Mouse (Mus musculus) left cerebral cortex, adult 2 months (tissue): ENCODE measurements around the gene Pde8a. TPM values are rescaled to one million over a fixed set of nuclear protein-coding genes. Genes with fewer than 3 reads are reported as not detected.

Source experiments
- DNase-seq, 2 experiments: peaks; one replicate each; pipeline ENCODE4 v3.0.0; 2021 to 2022; ENCODE audit warnings: low spot score in 2 of 2, mixed read lengths in 1 of 2; ENCODE audit errors: extremely low spot score in 1 of 2
- H3K27ac ChIP-seq: fragments of 200-600 bp; 2 replicates; pipeline ENCODE4 v1.8.1; 2022
- H3K4me3 ChIP-seq: fragments of 200-600 bp; 2 replicates; pipeline ENCODE4 v1.8.1; 2022
- CTCF ChIP-seq: fragments of 200-600 bp; IDR thresholded peaks from 2 replicates; pipeline ENCODE4 v1.8.1; 2022; ENCODE audit warnings: antibody characterized with exemption, mild to moderate bottlenecking, moderate library complexity
- intact Hi-C: fragments of 180-260 bp; cut with DNase I; formaldehyde crosslinking; loops from one replicate; pipeline ENCODE4 v1.15.1; 2025
- total RNA-seq, 2 experiments: library from RNA; stranded (reverse); gene quantifications; 2 replicates each; pipeline ENCODE4 v1.2.3; 2021

The Pde8a gene
- total RNA-seq, 2 experiments from 2014 or later, result 6.1 to 6.2 TPM

DNA sequence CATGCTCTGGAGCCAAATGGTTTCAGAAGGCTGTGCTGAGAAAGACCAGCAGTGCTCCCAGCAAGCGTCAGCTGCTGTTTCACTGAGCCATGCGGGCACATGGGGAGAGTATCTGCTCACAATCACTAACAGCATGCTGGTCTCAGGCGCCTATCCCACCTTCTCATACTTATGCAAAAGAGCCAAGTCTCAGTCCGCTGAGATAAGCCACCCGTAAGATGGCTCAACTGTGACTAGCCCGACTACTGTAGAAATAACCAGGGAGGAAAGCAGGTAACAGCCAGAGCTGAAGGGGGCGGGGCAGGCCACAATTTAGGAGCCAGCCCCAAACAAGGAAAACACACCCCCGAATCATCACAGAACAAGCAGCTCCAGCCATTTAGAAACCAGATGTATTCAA lies 129.9 kb downstream of the Pde8a start:
- Histone ChIP-seq H3K27ac (no peak overlapping the region), H3K4me3 (peak overlapping the region; percentile 73)
- no peak for TF ChIP-seq CTCF
- DNase-seq, result no peak
- intact Hi-C loops, result loop anchor here (2.0 to 10.0 kb wide), 5 partner anchors 135 to 459 kb away; partner anchors contain the start of gene Whamm

DNA sequence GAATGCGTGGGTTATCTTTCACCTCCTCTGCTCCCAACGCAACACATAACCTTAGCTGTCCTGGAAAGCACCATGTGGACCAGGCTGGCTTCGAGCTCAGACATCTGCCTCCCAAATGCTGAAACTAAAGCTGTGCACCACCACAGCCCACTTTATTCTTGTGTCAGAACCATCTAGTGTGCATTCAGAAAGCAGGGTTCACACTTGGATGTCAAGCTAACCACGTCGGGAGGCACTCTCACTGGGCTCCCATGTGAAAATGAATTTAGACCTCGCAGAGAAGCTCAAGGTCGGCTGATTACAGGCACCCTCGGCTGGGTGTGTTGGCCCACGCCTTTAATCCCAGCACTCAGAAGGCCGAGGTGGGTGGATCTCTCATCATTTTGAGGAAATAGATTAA lies 130.4 kb downstream of the Pde8a start:
- DNase-seq, result no peak
- peak overlapping the region; percentile 73 for H3K4me3 ChIP-seq
- H3K27ac ChIP-seq, result peak overlapping the region; percentile 47; the same call in 1 of the 2 replicates
- TF ChIP-seq CTCF, result no peak
- intact Hi-C loops, result loop anchor here (2.0 to 10.0 kb wide), 6 partner anchors 111 to 459 kb away; partner anchors contain the start of genes Cpeb1 and Whamm

DNA sequence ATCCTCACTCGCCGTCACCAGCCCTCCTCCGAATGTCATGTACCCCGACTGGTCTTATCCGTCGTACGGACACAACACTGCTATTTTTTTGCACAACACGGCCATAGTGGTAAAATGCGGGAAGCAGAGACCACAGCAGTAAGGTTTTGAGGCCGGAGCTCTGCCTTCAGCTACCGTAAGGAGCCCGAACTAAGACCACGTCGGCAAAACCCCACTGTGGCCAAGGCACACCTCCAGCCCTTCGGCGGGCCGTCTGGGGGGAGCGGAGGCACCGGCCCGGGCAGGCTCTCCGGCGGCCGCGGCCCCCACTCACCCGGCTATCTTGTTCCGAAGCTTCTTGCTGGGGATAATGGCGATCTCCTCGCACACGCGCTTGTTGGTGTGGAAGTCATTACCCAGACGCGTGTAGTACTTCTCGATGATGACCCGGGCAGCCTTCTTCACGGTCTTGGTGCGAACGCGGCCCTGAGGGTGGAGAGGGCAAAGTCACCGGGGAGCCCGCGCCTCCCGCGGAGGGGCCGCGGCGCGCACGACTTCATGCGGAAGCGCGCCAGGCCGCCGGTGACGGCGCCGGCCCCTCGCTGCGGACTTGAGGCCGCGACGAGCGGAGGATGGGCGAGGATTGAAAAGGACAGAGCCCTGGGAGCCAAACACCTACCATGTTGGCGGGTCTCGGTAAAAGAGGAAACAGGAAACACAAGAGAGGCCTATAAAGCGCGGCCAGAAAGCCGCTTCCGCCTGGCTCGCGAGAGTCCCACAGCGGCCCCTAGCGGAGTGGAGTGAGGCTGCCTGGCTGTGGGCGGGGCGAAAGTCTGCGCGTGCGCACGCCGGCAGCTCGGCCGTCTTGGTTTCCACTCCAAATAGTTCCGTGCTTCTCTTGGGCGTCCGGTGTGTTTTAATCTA lies 131.4 kb downstream of the Pde8a start, which contains the start of gene Rps17:
TSS of gene Rps17 (minus strand) at position 711 of the 903 bp plus-strand sequence.
- intact Hi-C loops, result loop anchor here (2.0 to 10.0 kb wide), 5 partner anchors 110 to 460 kb away; partner anchors contain the start of genes Cpeb1 and Whamm
- peak; percentile 97 to 99 for DNase-seq
- Histone ChIP-seq H3K27ac (peak within 1 kb of the TSS; percentile 87), H3K4me3 (peak within 1 kb of the TSS; percentile 73)
- TF ChIP-seq CTCF, result no peak; the same call in none of the 2 replicates

DNA sequence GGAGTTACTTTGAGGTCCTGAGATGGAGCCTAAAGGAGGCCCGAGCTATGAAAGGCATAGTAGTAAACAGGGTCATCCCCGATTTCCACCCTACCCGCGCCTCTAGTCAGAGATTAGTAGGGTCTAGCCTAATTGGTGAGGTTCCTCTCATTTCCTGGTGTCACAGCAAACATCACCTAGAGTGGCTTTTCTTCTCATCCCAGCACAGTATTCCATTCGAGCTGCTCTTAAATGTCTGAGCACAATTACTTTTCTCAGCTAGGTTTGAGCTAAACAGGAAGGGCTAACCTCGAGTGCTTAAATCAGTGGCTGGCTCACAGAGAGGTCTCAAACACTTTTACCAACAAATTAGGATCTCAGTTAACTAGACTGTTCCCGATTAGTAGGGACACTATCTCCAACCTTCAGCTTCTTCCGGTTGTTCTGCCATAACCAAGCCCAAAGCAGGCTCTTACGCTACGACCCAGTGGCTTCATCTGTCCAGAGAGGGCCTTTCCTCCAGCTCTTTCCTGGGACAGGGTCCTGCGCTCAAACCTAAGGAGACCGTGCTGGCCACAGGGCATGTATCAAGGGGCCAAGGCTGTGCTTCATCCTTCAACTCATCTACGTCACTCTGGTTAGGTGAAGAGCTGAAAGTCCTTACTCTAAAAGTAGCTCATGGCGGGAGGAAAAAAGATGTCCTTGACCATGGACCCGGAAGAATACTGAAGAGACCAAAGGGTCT lies 132.2 kb downstream of the Pde8a start:
- intact Hi-C loops, result loop anchor here (2.0 to 10.0 kb wide), 3 partner anchors 109 to 461 kb away; partner anchors contain the start of gene Cpeb1
- TF ChIP-seq CTCF, result no peak
- DNase-seq, result no peak
- Histone ChIP-seq H3K4me3 (peak overlapping the region; percentile 73), H3K27ac (peak overlapping the region; percentile 81)

DNA sequence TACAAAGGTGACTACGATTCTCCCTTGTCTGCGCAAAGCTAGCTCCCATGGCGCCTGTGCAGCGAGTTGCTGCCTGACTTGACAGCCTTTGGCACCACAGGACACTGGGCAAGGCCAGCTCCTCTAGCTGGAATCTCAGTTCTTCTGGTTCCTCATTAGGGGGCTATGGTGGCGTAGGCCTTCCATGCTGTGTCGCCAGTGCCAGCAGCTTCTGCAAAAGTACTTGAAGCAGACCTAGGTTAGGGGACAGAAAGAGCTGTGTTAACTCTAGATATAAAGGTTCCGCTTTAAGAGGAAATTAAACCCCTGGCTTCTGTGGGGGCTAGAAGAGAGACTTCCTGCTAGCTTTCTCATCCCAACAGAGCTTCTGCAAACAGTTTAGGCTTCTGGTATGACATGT lies 134.8 kb downstream of the Pde8a start:
- Histone ChIP-seq H3K27ac (no peak overlapping the region), H3K4me3 (no peak overlapping the region)
- no peak for TF ChIP-seq CTCF
- DNase-seq, result no peak
- intact Hi-C loops, result loop anchor here (10.0 kb wide), 2 partner anchors 427 to 463 kb away; no protein-coding TSS in a partner anchor

DNA sequence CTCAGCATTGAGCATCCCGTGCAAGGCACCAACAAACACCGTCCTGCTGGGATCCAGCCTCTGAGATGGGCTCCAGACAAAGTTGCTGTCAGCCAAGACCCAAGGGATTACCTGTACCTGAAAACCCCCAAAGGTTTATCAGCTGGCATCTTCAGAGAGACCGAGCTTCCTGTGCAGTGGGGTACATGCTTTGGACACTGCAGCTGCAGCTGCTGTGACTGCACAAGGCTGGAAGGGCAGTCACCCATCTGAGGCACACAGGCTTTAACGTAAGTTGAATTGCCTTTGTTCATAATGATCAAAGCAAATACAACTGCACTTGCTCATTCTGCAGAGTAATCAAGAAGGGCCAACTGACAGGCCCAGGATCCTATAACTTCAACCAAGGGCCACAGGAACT lies 138.4 kb downstream of the Pde8a start:
- H3K27ac ChIP-seq, result no peak overlapping the region
- TF ChIP-seq CTCF, result no peak
- intact Hi-C loops, result no loop called here
- H3K4me3 ChIP-seq, result no peak overlapping the region
- no peak for DNase-seq

DNA sequence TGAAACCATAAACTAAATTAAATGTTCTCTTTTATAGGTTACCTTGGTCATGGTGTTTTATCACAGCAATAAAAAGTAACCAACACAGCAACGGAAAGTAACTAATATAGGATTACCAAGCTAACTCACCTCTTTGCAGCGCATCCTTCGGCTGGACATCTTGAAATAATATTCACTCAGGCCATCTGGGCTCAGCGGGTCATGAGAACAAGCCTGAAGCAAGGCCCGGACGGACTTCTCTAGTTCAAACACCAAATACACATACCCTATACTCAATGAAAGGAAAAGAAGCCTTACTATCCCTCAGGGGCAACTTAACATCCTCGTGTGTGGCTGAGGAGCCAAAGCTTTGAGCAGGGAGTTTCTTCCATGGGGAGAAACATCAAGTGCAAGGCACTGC lies 142.3 kb downstream of the Pde8a start:
- no peak for TF ChIP-seq CTCF
- no peak overlapping the region for H3K4me3 ChIP-seq
- intact Hi-C loops, result no loop called here
- no peak for DNase-seq
- no peak overlapping the region for H3K27ac ChIP-seq

DNA sequence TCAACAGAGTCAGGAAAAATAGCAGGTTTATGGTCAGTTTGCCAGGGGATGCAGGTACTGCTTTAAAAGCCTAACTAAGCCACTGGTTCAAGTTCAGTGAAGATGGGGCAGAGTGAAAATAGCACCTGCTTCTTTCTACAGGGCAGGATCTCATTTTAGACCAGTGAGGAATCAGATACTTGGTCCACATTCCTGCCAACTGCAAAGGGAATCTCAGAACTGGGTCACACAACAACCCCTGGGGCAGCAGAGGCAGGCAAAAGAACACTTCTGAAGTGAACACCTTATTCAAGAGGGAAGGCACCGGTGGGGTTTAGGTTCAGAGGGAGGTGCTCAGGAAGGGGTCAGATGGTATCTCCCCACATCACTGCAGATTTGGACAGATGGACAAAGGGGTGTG lies 143.0 kb downstream of the Pde8a start:
- H3K4me3 ChIP-seq, result no peak overlapping the region
- no peak overlapping the region for H3K27ac ChIP-seq
- no peak for TF ChIP-seq CTCF
- no peak for DNase-seq
- intact Hi-C loops, result no loop called here

DNA sequence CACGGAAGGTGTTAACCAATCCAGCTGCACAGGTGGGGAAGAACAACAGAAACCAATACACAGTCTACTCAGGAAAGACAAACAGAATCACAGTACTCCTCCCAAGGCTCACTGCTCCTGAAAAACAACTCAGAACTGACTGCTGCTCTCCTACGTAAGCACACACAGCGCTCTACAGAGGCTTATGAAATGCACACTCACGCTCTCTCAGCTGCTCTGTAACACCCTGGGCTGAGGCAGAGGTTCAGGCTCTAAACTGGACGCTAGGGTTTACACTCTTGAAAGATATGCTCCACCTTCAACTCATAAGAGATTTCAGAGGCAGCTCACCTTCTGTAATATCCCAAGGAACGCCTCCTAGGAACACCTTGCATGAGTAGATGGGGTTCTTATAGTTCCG lies 143.6 kb downstream of the Pde8a start:
- Histone ChIP-seq H3K27ac (no peak overlapping the region), H3K4me3 (no peak overlapping the region)
- intact Hi-C loops, result no loop called here
- no peak for DNase-seq
- no peak for TF ChIP-seq CTCF

DNA sequence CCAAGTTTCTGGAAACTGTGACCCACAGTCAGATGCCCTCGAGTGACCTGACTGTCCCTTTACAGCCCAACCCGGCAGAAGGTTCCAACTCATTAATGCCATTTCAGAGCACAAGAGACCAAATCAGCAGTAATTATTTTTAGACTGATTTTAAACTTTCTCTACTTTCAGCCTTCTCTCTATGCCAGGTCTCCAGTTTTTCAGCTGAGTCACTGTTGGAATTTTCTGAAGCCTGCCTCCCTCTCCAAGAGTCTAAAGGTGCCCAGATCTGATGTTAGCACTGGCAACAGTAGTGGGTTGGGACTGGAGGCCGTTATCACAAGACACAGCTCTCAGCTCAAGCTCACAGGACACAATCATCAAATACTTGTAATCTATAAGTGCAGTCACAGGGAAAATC lies 154.6 kb downstream of the Pde8a start:
- peak in 1 of 2 experiments; percentile 7 for DNase-seq
- intact Hi-C loops, result loop anchor here (2.0 kb wide), 1 partner anchor 87 kb away; the partner anchor contains the start of gene Cpeb1
- no peak for TF ChIP-seq CTCF
- Histone ChIP-seq H3K4me3 (peak overlapping the region; percentile 9; the same call in 1 of the 2 replicates), H3K27ac (no peak overlapping the region)

DNA sequence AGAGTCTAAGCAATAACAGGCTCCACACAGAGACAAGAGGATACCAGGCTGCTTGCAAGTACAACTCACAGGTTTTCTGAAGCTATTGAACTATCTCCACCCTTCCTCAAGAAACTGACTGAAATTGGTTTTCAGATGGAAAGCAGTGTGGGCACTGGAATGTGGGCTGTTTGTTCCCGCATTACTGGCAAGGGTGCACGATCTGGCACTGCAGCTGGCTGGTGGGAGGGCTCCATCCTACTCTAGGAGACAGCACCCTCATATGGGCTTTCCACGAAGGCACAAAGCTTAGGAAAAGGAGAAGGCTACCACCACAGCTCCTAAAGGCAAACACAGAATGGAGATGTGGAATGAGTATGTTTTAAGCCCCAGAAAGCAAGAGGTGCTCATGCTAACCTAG lies 156.3 kb downstream of the Pde8a start:
- intact Hi-C loops, result loop anchor here (2.0 to 10.0 kb wide), 2 partner anchors 85 to 205 kb away; partner anchors contain the start of genes Cpeb1 and Whamm
- peak overlapping the region; percentile 76 for H3K27ac ChIP-seq
- H3K4me3 ChIP-seq, result peak overlapping the region; percentile 69
- DNase-seq, result peak; percentile 56 to 69
- no peak; the same call in none of the 2 replicates for TF ChIP-seq CTCF
